Comparison of ENCODE assay signal across 21 mouse cellular contexts in genomic region chr15:21261318-21261717, GRCm38 (mm10).
"Had no signal": no experiment of that assay in that cellular context is flagged by ENCODE, and none has a peak within 500 bp of the region (broad histone marks: within the 10 kb centered on the region; RNA-seq: fewer than 3 reads in every experiment).

No protein-coding gene starts in this region.

- DNase-seq: cerebellum, adult 8-10 months; cerebellum, adult 9-10 months; cerebellum, adult 9-11 months; cerebellum, postnatal 10 days; cerebellum, postnatal 14 days; cerebellum, postnatal 25 days; cerebellum, postnatal 36 days; embryo, embryonic 11 days; forebrain, postnatal 0 days; gastrocnemius, adult 2 months; gastrocnemius, postnatal 10 days; gastrocnemius, postnatal 14 days; gastrocnemius, postnatal 25 days; gastrocnemius, postnatal 36 days; heart, adult 11 months; heart, adult 18-20 months; heart, adult 2 months had no signal

- ATAC-seq: forebrain, embryonic 13.5 days; forebrain, embryonic 14.5 days; forebrain, embryonic 15.5 days; forebrain, embryonic 16.5 days; forebrain, postnatal 0 days had no signal
